Mouse (Mus musculus) MEL (cell line): ENCODE measurements around the gene Mxra7. TPM values are rescaled to one million over a fixed set of nuclear protein-coding genes. Genes with fewer than 3 reads are reported as not detected.

Source experiments
- DNase-seq: peaks from one replicate; pipeline ENCODE4 v3.0.0; 2011; ENCODE audit warnings: low read depth, low spot score
- H3K27ac ChIP-seq: 2 replicates; pipeline ENCODE4 v1.5.1; 2012; ENCODE audit warnings: low read depth, mild to moderate bottlenecking, control low read depth, low read length, moderate library complexity; ENCODE audit not compliant: control insufficient read depth
- H3K27me3 ChIP-seq, 2 experiments: fragments of 150-350 bp in 1 of 2; sonication (generic) in 1 of 2; 2 replicates each; pipeline ENCODE4 v1.6.1; 2012; ENCODE audit warnings: low read length in 2 of 2, mild to moderate bottlenecking in 2 of 2, improper control_type of control experiment in 1 of 2, moderate library complexity in 1 of 2; ENCODE audit not compliant: insufficient read depth in 2 of 2, control insufficient read depth in 1 of 2
- H3K36me3 ChIP-seq, 2 experiments: 2 replicates each; pipeline ENCODE4 v1.6.1; 2012 to 2014; ENCODE audit warnings: low read length in 2 of 2, improper control_type of control experiment in 1 of 2, inconsistent platforms in 1 of 2, mild to moderate bottlenecking in 1 of 2; ENCODE audit not compliant: insufficient read depth in 2 of 2, control insufficient read depth in 1 of 2
- H3K4me1 ChIP-seq, 2 experiments: fragments of 150-350 bp in 1 of 2; sonication (generic) in 1 of 2; 2 replicates each; pipeline ENCODE4 v1.6.1; 2012; ENCODE audit warnings: low read length in 2 of 2, improper control_type of control experiment in 1 of 2, mild to moderate bottlenecking in 1 of 2; ENCODE audit not compliant: insufficient read depth in 2 of 2, control insufficient read depth in 1 of 2
- H3K4me3 ChIP-seq, 2 experiments: fragments of 150-350 bp in 1 of 2; sonication (generic) in 1 of 2; 2 replicates each; pipeline ENCODE4 v1.5.1; 2012; ENCODE audit warnings: low read depth in 2 of 2, low read length in 2 of 2, mild to moderate bottlenecking in 2 of 2, moderate library complexity in 2 of 2, control low read depth in 1 of 2, improper control_type of control experiment in 1 of 2; ENCODE audit not compliant: control insufficient read depth in 1 of 2, insufficient read depth in 1 of 2
- H3K79me2 ChIP-seq: 2 replicates; pipeline ENCODE4 v1.6.1; 2012; ENCODE audit warnings: mild to moderate bottlenecking, low read length, moderate library complexity; ENCODE audit not compliant: control insufficient read depth, poor library complexity, insufficient read depth
- H3K9ac ChIP-seq: 2 replicates; pipeline ENCODE4 v1.6.1; 2012; ENCODE audit warnings: low read depth, mild to moderate bottlenecking, control low read depth, low read length, moderate library complexity; ENCODE audit not compliant: control insufficient read depth, poor library complexity, severe bottlenecking
- H3K9me3 ChIP-seq: fragments of 150-350 bp; sonication (generic); replicated peaks from 2 replicates; pipeline ENCODE4 v1.6.1; 2012; ENCODE audit warnings: mild to moderate bottlenecking, low read length, improper control_type of control experiment, moderate library complexity; ENCODE audit not compliant: insufficient read depth
- BHLHE40 ChIP-seq: IDR thresholded peaks from 2 replicates; pipeline ENCODE4 v1.6.1; 2012; ENCODE audit warnings: low read depth, mild to moderate bottlenecking, inconsistent platforms, low read length, improper control_type of control experiment, borderline replicate concordance
- CHD1 ChIP-seq: IDR thresholded peaks from 2 replicates; pipeline ENCODE4 v1.6.1; 2012; ENCODE audit warnings: low read depth, mild to moderate bottlenecking, inconsistent platforms, low read length, improper control_type of control experiment
- CHD2 ChIP-seq: IDR thresholded peaks from 2 replicates; pipeline ENCODE4 v1.6.1; 2011; ENCODE audit warnings: low read length, improper control_type of control experiment
- CTCF ChIP-seq, 3 experiments: IDR thresholded peaks in 2 of 3; conservative IDR thresholded peaks in 1 of 3; 2 replicates each; pipeline ENCODE4 v1.5.1; 2011 to 2012; ENCODE audit warnings: low read length in 3 of 3, low read depth in 2 of 3, mild to moderate bottlenecking in 2 of 3, improper control_type of control experiment in 1 of 3, inconsistent platforms in 1 of 3, mixed read lengths in 1 of 3, moderate library complexity in 1 of 3; ENCODE audit not compliant: control insufficient read depth in 1 of 3, insufficient read depth in 1 of 3, poor library complexity in 1 of 3, severe bottlenecking in 1 of 3
- ELF1 ChIP-seq: IDR thresholded peaks from 2 replicates; pipeline ENCODE4 v1.6.1; 2014; ENCODE audit warnings: low read depth, mild to moderate bottlenecking, inconsistent platforms, low read length, improper control_type of control experiment, moderate library complexity
- EP300 ChIP-seq, 2 experiments: IDR thresholded peaks; 2 replicates each; pipeline ENCODE4 v1.6.1; 2011; ENCODE audit warnings: improper control_type of control experiment in 2 of 2, low read length in 2 of 2, low read depth in 1 of 2, mild to moderate bottlenecking in 1 of 2
- GABPA ChIP-seq: IDR thresholded peaks from 2 replicates; pipeline ENCODE4 v1.6.1; 2012; ENCODE audit warnings: low read depth, mild to moderate bottlenecking, inconsistent platforms, low read length, improper control_type of control experiment, moderate library complexity
- GATA1 ChIP-seq: IDR thresholded peaks from 2 replicates; pipeline ENCODE4 v1.6.1; 2011; ENCODE audit warnings: low read depth, low read length, improper control_type of control experiment
- HCFC1 ChIP-seq: IDR thresholded peaks from 2 replicates; pipeline ENCODE4 v1.6.1; 2012; ENCODE audit warnings: low read depth, mild to moderate bottlenecking, inconsistent platforms, low read length, improper control_type of control experiment, moderate library complexity
- JUND ChIP-seq: IDR thresholded peaks from 2 replicates; pipeline ENCODE4 v1.6.1; 2011; ENCODE audit warnings: low read depth, mild to moderate bottlenecking, improper control_type of control experiment, low read length
- KAT2A ChIP-seq: conservative IDR thresholded peaks from 2 replicates; pipeline ENCODE4 v1.6.1; 2012; ENCODE audit warnings: low read depth, low read length, improper control_type of control experiment, inconsistent platforms
- MAFK ChIP-seq: IDR thresholded peaks from 2 replicates; pipeline ENCODE4 v1.6.1; 2011; ENCODE audit warnings: low read depth, mild to moderate bottlenecking, low read length, improper control_type of control experiment, borderline replicate concordance
- MAX ChIP-seq: IDR thresholded peaks from 2 replicates; pipeline ENCODE4 v1.6.1; 2011; ENCODE audit warnings: low read length, improper control_type of control experiment
- MEF2A ChIP-seq: IDR thresholded peaks from 2 replicates; pipeline ENCODE4 v1.6.1; 2014; ENCODE audit warnings: low read depth, mild to moderate bottlenecking, inconsistent platforms, low read length, improper control_type of control experiment; ENCODE audit not compliant: poor library complexity, insufficient replicate concordance, severe bottlenecking; ENCODE audit errors: extremely low read depth
- MXI1 ChIP-seq: IDR thresholded peaks from 2 replicates; pipeline ENCODE4 v1.6.1; 2011; ENCODE audit warnings: mild to moderate bottlenecking, low read depth, low read length, improper control_type of control experiment
- NELFE ChIP-seq: IDR thresholded peaks from 2 replicates; pipeline ENCODE4 v1.6.1; 2011; ENCODE audit warnings: low read depth, low read length, improper control_type of control experiment
- NRF1 ChIP-seq: IDR thresholded peaks from 2 replicates; pipeline ENCODE4 v1.6.1; 2014; ENCODE audit warnings: low read depth, mild to moderate bottlenecking, inconsistent platforms, low read length, improper control_type of control experiment, moderate library complexity; ENCODE audit not compliant: poor library complexity, insufficient read depth, severe bottlenecking
- POLR2A ChIP-seq, 2 experiments: IDR thresholded peaks; 2 replicates each; pipeline ENCODE4 v1.6.1; 2011 to 2012; ENCODE audit warnings: low read length in 2 of 2, mild to moderate bottlenecking in 2 of 2, control low read depth in 1 of 2, improper control_type of control experiment in 1 of 2, low read depth in 1 of 2, moderate library complexity in 1 of 2; ENCODE audit not compliant: control insufficient read depth in 1 of 2, insufficient read depth in 1 of 2, poor library complexity in 1 of 2
- POLR2AphosphoS2 ChIP-seq: IDR thresholded peaks from 2 replicates; pipeline ENCODE4 v1.6.1; 2011; ENCODE audit warnings: low read length, improper control_type of control experiment
- RAD21 ChIP-seq: IDR thresholded peaks from 2 replicates; pipeline ENCODE4 v1.6.1; 2011; ENCODE audit warnings: mild to moderate bottlenecking, low read depth, low read length, improper control_type of control experiment
- RCOR1 ChIP-seq: IDR thresholded peaks from 2 replicates; pipeline ENCODE4 v1.6.1; 2012; ENCODE audit warnings: low read depth, mild to moderate bottlenecking, inconsistent platforms, low read length, improper control_type of control experiment
- SIN3A ChIP-seq: IDR thresholded peaks from 2 replicates; pipeline ENCODE4 v1.6.1; 2012; ENCODE audit warnings: low read length, improper control_type of control experiment, inconsistent platforms
- SMC3 ChIP-seq: IDR thresholded peaks from 2 replicates; pipeline ENCODE4 v1.6.1; 2011; ENCODE audit warnings: low read depth, low read length, improper control_type of control experiment
- TBP ChIP-seq: IDR thresholded peaks from 2 replicates; pipeline ENCODE4 v1.8.0; 2011; ENCODE audit warnings: low read depth, low read length, improper control_type of control experiment
- TCF12 ChIP-seq: IDR thresholded peaks from 2 replicates; pipeline ENCODE4 v1.6.1; 2014; ENCODE audit warnings: low read depth, mild to moderate bottlenecking, inconsistent platforms, low read length, improper control_type of control experiment, moderate library complexity
- UBTF ChIP-seq: IDR thresholded peaks from 2 replicates; pipeline ENCODE4 v1.6.1; 2012; ENCODE audit warnings: low read depth, mild to moderate bottlenecking, inconsistent platforms, low read length, improper control_type of control experiment, moderate library complexity, borderline replicate concordance; ENCODE audit not compliant: insufficient read depth
- USF1 ChIP-seq: IDR thresholded peaks from 2 replicates; pipeline ENCODE4 v1.6.1; 2014; ENCODE audit warnings: low read depth, mild to moderate bottlenecking, inconsistent platforms, low read length, improper control_type of control experiment, moderate library complexity
- USF2 ChIP-seq, 2 experiments: IDR thresholded peaks; 2 replicates each; pipeline ENCODE4 v1.6.1; 2011 to 2012; ENCODE audit warnings: improper control_type of control experiment in 2 of 2, low read length in 2 of 2, borderline replicate concordance in 1 of 2, inconsistent platforms in 1 of 2, low read depth in 1 of 2, mild to moderate bottlenecking in 1 of 2; ENCODE audit not compliant: insufficient read depth in 1 of 2
- ZKSCAN1 ChIP-seq: IDR thresholded peaks from 2 replicates; pipeline ENCODE4 v1.6.1; 2012; ENCODE audit warnings: low read depth, mild to moderate bottlenecking, inconsistent platforms, low read length, improper control_type of control experiment, moderate library complexity
- polyA plus RNA-seq, 2 experiments: library from polyadenylated mRNA; stranded (reverse) in 1 of 2; unstranded in 1 of 2; fragments of >175 nt in 1 of 2; fragments of >200 nt in 1 of 2; gene quantifications; 2 replicates each; pipeline versions ENCODE4 v1.2.1 to v1.2.4; 2012; ENCODE audit warnings: low replicate concordance in 2 of 2, low read depth in 1 of 2; ENCODE audit not compliant: insufficient read length in 2 of 2, insufficient read depth in 1 of 2, missing spikeins in 1 of 2
- total RNA-seq: library from RNA; depleted of rRNA; stranded (reverse); fragments of 300-350 nt; gene quantifications from 2 replicates; pipeline ENCODE4 v1.2.3, GENCODE M21; 2012

Gene Mxra7
- total and polyA plus RNA-seq, 3 experiments: 2.7 to 9.3 TPM; not detected in 1

DNA sequence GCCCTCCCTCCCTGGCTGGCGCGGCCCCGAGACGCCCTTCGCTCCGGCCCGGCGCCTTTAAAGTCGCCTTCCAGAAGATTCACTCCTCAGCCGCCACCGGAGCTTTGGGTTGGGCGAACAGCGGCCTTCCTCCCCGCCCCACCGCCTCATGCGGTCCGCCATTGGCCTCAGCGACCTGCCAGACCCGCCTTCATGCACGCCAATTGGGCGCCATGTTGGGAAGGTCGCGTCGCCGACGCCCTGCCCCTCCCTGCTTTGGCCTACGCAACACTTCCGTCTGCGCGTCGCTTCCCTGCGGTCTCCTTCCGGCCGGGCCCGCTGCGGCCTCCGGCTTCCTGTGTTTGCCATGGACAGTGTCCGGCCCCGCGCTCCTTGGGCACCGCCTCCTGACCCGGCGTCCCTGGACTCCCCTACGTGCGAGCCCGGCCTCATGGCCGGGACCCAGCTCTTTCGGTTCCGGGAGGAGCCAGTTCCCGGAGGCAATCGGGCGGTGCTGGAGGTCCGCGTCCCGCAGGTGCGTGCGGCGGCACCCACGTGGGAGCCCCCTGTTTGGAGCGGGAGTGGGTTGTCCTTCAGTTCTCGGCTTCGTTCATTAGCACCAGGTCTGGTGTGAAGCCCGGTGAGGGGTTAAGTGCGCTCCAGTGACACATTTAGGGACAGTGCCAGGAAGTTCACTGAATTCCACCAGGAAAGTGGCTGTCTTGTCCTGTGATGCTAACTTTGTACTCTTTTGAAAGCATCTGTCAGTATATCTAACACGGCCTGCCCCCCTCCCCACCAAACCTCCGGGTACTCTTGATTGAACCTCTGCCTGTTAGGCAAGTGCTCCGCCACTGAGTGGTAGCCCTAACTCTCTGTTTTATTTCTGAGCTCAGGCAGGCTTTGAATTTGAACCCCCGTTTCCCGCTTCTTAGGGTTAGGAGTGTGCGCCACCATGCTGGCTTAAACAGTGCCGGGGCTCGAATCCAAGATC, 15.7 kb upstream of the Mxra7 start, which contains the start of the genes Mettl23 and Jmjd6 (continued):
- TF ChIP-seq NRF1: peak; percentile 48; the same call in 1 of the 2 replicates
- no peak for TF ChIP-seq CHD1
- TF ChIP-seq POLR2AphosphoS2: peak; percentile 79
- no peak for TF ChIP-seq MAFK
- TF ChIP-seq TCF12: peak; percentile 55
- TF ChIP-seq USF2 (IDR thresholded peaks at IDR 0.05; ENCODE audit: borderline replicate concordance in 1 of 2, insufficient read depth in 1 of 2, low read depth in 1 of 2, low read length in 2 of 2): no peak; a peak in 1 of 4 replicates
- peak; percentile 86 for TF ChIP-seq NELFE
- no peak for TF ChIP-seq RAD21
- no peak; the same call in 1 of the 2 replicates for TF ChIP-seq KAT2A
- TF ChIP-seq ZKSCAN1: no peak

- Histone ChIP-seq H3K4me1 (peaks cover 6 to 27% of the 10 kb centered on the region in 2 experiments), H3K27ac (peak overlapping the region; percentile 75), H3K79me2 (peaks cover 76% of the 10 kb centered on the region), H3K4me3 (peak overlapping the region; percentile 75 to 94), H3K36me3 (peaks cover 26 to 46% of the 10 kb centered on the region in 2 experiments), H3K27me3 (no peaks in the 10 kb centered on the region), H3K9ac (peak overlapping the region; percentile 94), H3K9me3 (no peaks in the 10 kb centered on the region)
- DNase-seq: peak; percentile 83
- peak in 1 of 2 experiments; percentile 87; a peak in 3 of 4 replicates for TF ChIP-seq POLR2A (IDR thresholded peaks at IDR 0.05; ENCODE audit: control insufficient read depth in 1 of 2, insufficient read depth in 1 of 2, low read depth in 1 of 2, low read length in 2 of 2, poor library complexity in 1 of 2)
- no peak for TF ChIP-seq KAT2A
- peak; percentile 79; the same call in 1 of the 2 replicates for TF ChIP-seq UBTF
- TF ChIP-seq RCOR1: no peak
- no peak for TF ChIP-seq TBP
- peak; percentile 93 for TF ChIP-seq MAX
- TF ChIP-seq ELF1: no peak
- TF ChIP-seq GATA1: no peak
- TF ChIP-seq TCF12: 0 out of 2 replicates have a peak, but pooled peaks have one; percentile 11
- TF ChIP-seq EP300 (IDR thresholded peaks at IDR 0.05; ENCODE audit: low read depth in 1 of 2, low read length in 2 of 2): no peak
- TF ChIP-seq CHD2: no peak
- TF ChIP-seq BHLHE40: peak; percentile 59; the same call in 1 of the 2 replicates
- peak; percentile 58 for TF ChIP-seq USF1
- no peak for TF ChIP-seq GABPA
- no peak for TF ChIP-seq RAD21
- TF ChIP-seq SMC3: no peak
- peak; percentile 98 for TF ChIP-seq MXI1
- no peak for TF ChIP-seq JUND
- no peak for TF ChIP-seq MEF2A
- TF ChIP-seq CTCF (IDR thresholded peaks at IDR 0.05 in 2 of 3, conservative IDR thresholded peaks at IDR 0.05 in 1 of 3; ENCODE audit: control insufficient read depth in 1 of 3, insufficient read depth in 1 of 3, low read depth in 2 of 3, low read length in 3 of 3, poor library complexity in 1 of 3, severe bottlenecking in 1 of 3): no peak
- peak; percentile 1; the same call in 1 of the 2 replicates for TF ChIP-seq POLR2AphosphoS2
- no peak for TF ChIP-seq HCFC1
- peak; percentile 83 for TF ChIP-seq SIN3A
- TF ChIP-seq CHD1: no peak
- no peak for TF ChIP-seq NRF1
- TF ChIP-seq USF2 (IDR thresholded peaks at IDR 0.05; ENCODE audit: borderline replicate concordance in 1 of 2, insufficient read depth in 1 of 2, low read depth in 1 of 2, low read length in 2 of 2): no peak
These were observed 14.8 kb upstream of the Mxra7 start for GRCm38 (mm10) chr11:116842531-116843260.
